Mouse (Mus musculus) adrenal gland, adult 8-10 months (tissue): ENCODE measurements around the gene Thap11. TPM values are rescaled to one million over a fixed set of nuclear protein-coding genes. Genes with fewer than 3 reads are reported as not detected.

Experiments used
- DNase-seq: peaks from one replicate; pipeline ENCODE4 v3.0.0; 2022
- total RNA-seq, 4 experiments: library from RNA; stranded (reverse); gene quantifications; 2 replicates each; pipeline ENCODE4 v1.2.4; 2022

Gene Thap11
- total RNA-seq, 4 experiments from 2014 or later = 38.2 to 45.1 (median 43.6) TPM

DNA sequence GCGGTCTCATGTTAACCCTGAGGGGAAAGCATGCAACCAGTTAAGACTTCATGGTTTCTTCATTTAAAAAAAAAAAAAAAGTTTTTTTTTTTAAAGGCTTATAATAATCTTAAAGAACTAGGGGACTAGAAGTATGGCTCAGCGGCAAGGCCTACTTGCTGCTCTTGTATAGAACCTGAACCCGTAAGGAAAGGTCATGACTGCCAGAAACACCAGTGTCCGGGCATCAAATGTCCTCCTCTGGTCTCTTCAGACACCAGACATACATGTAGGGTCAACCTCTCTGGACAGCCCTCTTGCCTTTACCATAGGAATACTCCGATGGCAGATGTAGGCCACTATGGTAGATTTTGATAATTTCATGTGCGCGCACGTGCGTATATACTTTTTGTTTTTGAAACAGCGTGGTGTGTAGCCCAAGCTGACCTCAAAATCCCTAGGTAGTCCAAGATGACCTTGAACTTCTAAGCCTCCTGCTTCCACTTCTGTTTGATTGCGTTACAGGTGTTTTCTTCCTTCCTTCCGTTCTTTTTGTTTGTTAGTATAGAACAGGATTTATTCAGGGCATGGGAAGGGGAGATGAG lies 2.7 kb upstream of the Thap11 start:
- no peak for DNase-seq

DNA sequence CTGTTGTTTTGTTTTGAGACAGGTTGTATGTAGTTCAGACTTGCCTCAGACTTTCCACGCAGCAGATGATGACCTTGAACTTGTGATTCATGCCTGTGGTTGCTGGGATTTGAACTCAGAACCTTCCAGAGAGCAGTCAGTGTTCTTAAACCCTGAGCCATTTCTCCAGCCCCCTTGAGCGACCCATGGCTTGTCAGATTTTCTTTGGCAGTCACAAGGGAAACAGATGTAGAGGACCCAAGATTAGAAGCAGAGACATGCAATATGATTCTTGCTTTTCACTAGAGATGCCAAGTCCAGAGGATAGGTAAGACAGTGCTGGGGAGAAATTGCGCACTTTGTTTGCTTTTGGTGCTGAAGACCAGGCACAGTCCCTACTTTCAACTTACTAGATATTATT lies 1.8 kb upstream of the Thap11 start, which contains the start of gene Cenpt:
TSS of gene Cenpt (minus strand) at position 101 of the 400 bp plus-strand sequence.
- DNase-seq = no peak

- DNase-seq = no peak
These were observed 629 bp upstream of the Thap11 start for GRCm38 (mm10) chr8:105854303-105854702.

DNA sequence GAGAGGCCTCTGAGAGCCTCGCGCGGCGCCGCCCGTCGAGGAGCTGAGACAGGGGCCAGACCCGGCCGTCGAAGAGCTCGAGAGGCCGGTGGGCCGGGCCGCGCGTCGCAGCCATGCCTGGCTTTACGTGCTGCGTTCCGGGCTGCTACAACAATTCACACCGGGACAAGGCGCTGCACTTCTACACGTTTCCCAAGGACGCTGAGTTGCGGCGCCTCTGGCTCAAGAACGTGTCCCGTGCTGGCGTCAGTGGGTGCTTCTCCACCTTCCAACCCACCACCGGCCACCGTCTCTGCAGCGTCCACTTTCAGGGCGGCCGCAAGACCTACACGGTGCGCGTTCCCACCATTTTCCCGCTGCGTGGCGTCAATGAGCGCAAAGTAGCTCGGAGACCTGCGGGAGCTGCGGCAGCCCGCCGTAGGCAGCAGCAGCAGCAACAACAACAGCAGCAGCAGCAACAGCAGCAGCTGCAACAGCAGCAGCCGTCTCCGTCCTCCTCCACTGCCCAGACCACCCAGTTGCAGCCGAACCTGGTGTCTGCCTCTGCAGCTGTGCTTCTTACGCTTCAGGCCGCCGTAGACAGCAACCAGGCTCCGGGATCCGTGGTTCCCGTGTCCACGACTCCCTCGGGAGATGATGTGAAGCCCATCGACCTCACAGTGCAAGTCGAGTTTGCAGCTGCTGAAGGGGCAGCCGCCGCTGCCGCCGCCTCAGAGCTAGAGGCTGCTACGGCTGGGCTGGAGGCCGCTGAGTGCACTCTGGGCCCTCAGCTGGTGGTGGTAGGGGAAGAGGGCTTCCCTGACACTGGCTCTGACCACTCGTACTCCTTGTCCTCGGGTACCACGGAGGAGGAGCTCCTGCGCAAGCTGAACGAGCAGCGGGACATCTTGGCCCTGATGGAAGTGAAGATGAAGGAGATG lies 576 bp downstream of the Thap11 start:
- peak; percentile 55 for DNase-seq

GRCm38 (mm10) chr8:105856168-105856835 lies 1.4 kb downstream of the Thap11 start:
- DNase-seq = no peak

- no peak for DNase-seq
These were observed 3.6 kb downstream of the Thap11 start for GRCm38 (mm10) chr8:105858495-105858894.

- no peak for DNase-seq
These were observed 4.4 kb downstream of the Thap11 start for GRCm38 (mm10) chr8:105859314-105859713.

DNA sequence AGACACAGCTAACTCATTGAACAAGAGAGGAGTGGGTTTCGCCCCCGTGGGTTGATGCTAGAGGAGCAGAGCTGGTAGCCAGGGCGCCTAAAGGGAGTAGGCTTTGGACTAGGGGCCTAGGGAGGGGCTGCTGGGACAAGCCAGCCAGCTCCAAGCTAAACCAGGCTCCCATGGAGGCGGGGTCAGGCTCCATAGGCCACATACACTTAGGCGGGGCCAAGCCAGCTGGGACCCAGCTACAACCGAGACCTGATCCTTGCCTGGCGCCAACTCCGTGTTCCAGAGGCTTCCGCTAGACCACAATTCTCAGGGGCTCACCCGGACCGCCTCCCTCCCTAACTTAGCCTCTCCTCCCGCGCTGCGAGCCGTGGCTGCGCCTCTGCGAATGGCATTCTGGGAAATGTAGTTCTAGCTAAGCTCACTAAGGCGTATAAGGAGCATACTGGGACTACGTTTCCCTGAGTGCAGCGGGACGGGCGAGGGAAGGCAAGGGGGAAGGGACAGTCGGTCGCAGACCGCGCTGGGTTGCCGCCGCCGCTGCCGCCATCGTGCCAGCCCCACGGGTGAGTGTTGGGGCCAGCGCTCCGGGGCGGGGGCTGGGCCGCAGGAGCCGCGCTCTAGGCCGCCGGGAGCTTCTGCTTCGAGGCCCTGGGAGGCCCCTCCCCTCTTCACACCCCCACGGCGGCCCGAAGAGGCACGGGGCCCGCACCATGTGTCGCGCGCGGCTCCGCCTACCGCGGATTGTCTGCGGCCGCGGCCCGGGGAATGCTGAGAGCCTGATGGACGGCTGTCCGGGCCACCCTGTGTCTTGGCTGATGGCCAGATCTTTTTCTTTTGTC lies 5.4 kb downstream of the Thap11 start, which contains the start of gene Nutf2:
TSS of gene Nutf2 (plus strand) at position 438 of the 839 bp plus-strand sequence.
- peak; percentile 97 for DNase-seq

GRCm38 (mm10) chr8:105861951-105862350 lies 7.0 kb downstream of the Thap11 start:
- no peak for DNase-seq

GRCm38 (mm10) chr8:105866364-105867029 lies 11.6 kb downstream of the Thap11 start:
- no peak for DNase-seq

DNA sequence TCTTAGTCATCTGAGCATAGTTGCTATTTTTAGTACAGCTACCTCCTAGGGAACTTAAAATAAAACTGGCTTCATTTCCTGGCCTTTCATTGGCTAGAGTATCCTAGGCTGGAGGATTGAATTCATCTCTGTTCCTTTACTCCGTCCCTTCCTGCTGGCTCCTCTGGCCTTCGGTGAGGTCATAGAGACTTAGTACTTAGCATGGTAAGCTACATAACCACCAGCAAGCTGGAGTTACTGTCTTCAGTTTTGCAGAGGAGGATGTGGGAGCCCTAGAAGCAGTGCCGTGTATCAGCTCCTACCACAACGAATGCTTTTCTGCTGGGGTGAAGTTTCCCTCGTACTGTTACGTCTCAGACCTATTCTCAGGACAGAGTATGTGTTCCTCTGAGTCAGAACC lies 19.4 kb downstream of the Thap11 start:
- no peak for DNase-seq

DNA sequence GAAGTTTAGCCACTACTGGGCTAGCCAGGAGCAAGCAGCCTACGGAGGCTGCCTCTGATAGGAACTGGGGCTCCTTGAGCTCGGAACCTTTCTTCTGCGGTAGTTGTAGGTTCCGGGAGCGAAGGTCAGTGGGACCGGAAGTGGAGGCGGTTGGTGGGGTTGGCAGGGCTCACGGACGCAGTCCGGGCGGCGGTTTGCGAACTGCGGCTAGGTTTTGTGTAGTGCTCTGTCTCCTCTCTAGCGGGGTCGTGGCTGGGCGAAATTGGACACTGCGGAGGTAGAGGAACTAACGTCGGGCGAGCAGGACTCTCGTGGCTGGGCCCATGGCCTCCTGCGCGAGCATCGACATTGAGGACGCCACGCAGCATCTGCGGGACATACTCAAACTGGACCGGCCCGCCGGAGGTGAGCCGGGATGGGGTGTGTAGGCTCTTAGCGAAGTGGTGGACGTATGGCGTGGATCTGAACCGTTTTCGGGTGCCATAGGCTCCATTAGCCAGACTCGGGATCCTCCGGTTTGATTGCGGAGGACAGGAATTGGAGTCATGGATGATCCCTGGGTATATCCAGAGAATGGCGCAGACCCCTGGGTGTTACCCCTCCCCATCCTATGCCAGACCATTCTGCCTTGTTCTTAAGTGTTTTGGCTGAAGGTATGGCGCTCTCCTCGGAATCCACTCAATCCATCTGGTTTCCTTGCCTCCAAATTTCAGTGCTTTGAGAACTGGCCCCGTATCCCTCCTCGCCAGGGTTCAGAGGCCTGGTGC lies 26.0 kb downstream of the Thap11 start, which contains the start of gene Edc4:
TSS of gene Edc4 (plus strand) at position 128 of the 767 bp plus-strand sequence.
- DNase-seq = peak; percentile 67

GRCm38 (mm10) chr8:105889756-105890465 lies 35.0 kb downstream of the Thap11 start:
- no peak for DNase-seq

GRCm38 (mm10) chr8:105890870-105891269 lies 35.9 kb downstream of the Thap11 start:
- DNase-seq = no peak

- DNase-seq = no peak
These were observed 37.5 kb downstream of the Thap11 start for GRCm38 (mm10) chr8:105892432-105892831.

DNA sequence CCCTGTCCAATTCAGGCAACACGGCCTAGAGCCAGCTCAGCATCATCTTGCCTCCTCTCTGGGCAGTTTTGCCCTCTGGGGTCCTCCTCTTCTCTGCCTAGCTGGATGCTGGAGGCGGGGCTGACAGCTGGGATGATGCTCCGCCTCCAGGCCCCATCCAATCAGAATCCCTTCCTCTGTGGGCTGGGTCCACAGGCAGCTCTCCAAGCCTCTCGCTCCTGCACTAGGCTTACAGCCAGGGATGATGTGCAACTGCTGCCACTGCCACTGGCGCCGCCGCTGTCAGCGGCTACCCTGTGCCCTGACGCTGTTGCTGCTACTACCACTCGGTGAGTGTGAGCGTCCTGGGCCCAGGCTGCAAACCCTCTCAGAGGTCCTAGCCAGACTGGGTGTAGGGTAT lies 38.4 kb downstream of the Thap11 start, which contains the start of gene Nrn1l:
TSS of gene Nrn1l (plus strand) at position 229 of the 400 bp plus-strand sequence.
- peak; percentile 65 for DNase-seq

DNA sequence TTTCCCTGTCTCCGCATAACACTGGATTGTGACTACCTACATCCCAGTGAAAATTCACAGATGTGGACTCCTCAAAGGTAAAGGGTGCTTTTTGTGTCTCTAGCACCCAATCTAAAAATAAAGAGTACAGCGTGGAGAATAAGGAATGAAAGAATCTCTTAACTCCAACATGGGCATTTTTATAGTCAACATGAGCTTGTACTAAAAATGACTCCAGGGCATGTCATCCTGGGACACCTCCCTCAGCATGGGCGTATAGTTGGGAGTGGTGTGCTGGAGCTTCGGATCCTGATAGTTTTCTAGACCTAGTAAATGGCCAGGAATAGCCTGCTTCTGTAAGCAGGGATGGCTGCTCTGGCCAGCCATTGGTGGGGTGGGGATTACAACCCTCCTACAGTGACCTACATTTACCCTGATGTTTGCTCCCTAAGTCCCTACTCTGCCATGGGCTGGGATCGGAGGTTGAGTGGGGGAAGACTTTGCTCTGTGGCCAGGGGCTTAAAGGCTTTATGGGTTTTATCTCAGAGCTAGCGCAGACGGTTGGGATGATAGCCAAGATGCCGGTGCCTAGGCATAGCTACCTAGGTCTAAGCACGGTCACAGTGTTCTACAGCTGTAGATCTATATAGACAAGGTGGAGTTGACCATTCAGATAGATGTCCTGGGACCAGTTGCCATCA lies 43.0 kb downstream of the Thap11 start:
- no peak for DNase-seq

DNA sequence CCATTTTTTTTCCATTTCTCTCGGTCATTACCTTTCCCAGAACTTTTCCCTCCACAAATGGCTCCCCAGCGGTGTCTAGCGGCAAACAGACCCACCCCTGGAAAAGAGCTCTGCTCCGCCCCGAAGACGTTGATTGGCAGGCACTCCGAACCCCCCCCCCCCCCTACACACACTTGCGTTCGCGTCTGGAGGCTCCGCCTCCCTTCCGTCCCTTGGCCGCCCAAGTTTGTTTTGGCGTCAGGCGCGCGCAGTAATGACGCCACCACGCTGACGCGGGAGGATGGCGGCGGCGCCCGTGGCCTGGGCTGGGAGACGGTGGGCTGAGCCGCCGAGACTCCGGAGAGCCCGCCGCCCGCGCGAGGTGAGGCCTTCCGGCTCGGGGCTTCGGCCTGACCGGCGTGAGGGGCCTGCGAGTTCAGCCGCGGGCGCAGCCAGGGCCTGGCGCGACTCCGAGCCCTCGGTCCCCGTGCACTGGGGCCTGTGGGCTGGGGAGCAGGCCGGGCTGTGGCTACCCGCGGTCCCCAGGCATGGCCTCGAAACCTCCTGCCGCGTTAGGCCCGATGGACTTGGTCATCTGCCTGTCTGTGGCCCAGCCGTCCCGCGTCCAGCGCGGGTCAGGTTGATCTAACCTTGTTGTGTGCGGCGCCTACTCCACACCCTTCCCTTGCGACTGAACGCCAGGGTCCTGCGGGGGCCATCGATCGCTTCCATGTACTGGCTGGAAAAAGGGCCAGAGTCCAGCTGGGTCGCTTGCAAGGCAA lies 45.4 kb downstream of the Thap11 start, which contains the start of gene Pskh1:
TSS of gene Pskh1 (plus strand) at position 262 of the 761 bp plus-strand sequence.
- DNase-seq = peak; percentile 84
